8 mouse cellular contexts compared by ENCODE assay signal in the genomic region with DNA sequence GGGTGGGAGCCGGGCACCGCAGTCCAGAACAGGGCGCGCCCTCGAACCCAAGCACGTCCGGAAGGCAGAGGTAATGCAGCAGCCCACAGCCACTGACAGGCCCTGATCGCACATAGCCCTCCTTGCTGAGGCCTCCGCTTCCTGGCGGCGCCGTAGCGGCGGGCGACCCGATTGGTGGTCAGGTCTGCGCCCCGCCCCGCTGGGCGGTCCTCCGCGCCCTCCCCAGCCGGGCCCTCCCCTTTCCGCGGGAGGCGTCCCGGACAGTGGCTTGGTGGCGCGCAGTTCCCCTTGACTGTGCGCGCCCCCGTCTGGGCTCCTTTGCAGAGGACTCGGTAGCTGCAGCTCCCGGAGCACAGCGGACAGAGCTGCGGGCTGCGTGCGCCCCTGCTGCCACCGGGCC.
DNase-seq lines count a peak whose midpoint lies in the region; ATAC-seq and TF ChIP-seq lines count a peak whose summit lies in the region.
"Not testable (repeated sequence)": the region's sequence is repeated elsewhere in the genome, so short reads cannot be mapped to it uniquely, and the experiment has no call there.

No protein-coding gene starts in this region.

- peak; percentile 39 to 52 for DNase-seq in B cell, adult 2 months
- peak; percentile 28 to 42 for DNase-seq in cerebellum, postnatal 14 days
- DNase-seq in frontal cortex, postnatal 25 days (ENCODE audit: low spot score in 2 of 2): peak; percentile 24 to 30
- peak; percentile 80 for DNase-seq in heart, postnatal 4 days
- peak; percentile 79 to 87 for DNase-seq in kidney, postnatal 4 days
- peak; percentile 81 for DNase-seq in midbrain, postnatal 0 days (ENCODE audit: low spot score)
- peak; percentile 31 to 56 for DNase-seq in spleen, postnatal 36 days (ENCODE audit: low spot score in 2 of 2)

- ATAC-seq in limb, embryonic 15.5 days (ENCODE audit: insufficient number of reproducible peaks, low FRiP score, low TSS enrichment, low read depth); midbrain, postnatal 0 days (ENCODE audit: low FRiP score): not testable (repeated sequence)

- H3K4me1 ChIP-seq in limb, embryonic 15.5 days; midbrain, postnatal 0 days (ENCODE audit: insufficient read depth, low read length): not testable (repeated sequence)

- WGBS in limb, embryonic 15.5 days: 0% methylated on average over 31 of the region's 39 CpGs
- WGBS in midbrain, postnatal 0 days: 1% methylated on average over 12 of the region's 39 CpGs

- not testable (repeated sequence) for H3K36me3 ChIP-seq in limb, embryonic 15.5 days; midbrain, postnatal 0 days (ENCODE audit: insufficient read depth, low read length)

- TF ChIP-seq CTCF in midbrain, postnatal 0 days (IDR thresholded peaks at IDR 0.05): not testable (repeated sequence)

- not testable (repeated sequence) for H3K27ac ChIP-seq in limb, embryonic 15.5 days; midbrain, postnatal 0 days (ENCODE audit: low read depth, low read length)

- not testable (repeated sequence) for H3K27me3 ChIP-seq in limb, embryonic 15.5 days; midbrain, postnatal 0 days (ENCODE audit: insufficient read depth, low read length)

- H3K4me3 ChIP-seq in limb, embryonic 15.5 days: peak overlapping the region; percentile 41
- H3K4me3 ChIP-seq in midbrain, postnatal 0 days (ENCODE audit: low read depth, low read length): peak overlapping the region; percentile 28

- not testable (repeated sequence) for H3K4me2 ChIP-seq in limb, embryonic 15.5 days; midbrain, postnatal 0 days (ENCODE audit: low read depth, low read length, poor library complexity, severe bottlenecking)

- H3K9me3 ChIP-seq in limb, embryonic 15.5 days; midbrain, postnatal 0 days (ENCODE audit: low read length): not testable (repeated sequence)

- H3K9ac ChIP-seq in limb, embryonic 15.5 days; midbrain, postnatal 0 days (replicated peaks; ENCODE audit: low read length, poor library complexity, severe bottlenecking): not testable (repeated sequence)

Comparison
In these comparisons a context has a peak if more than half of its experiments do, and no peak if none do; other contexts are left out.
1. DNase-seq: peak in every context shown above with its lines; median percentile 83 in kidney, postnatal 4 days; 81 in midbrain, postnatal 0 days; 80 in heart, postnatal 4 days; 46 in B cell, adult 2 months; 44 in spleen, postnatal 36 days; 35 in cerebellum, postnatal 14 days; 27 in frontal cortex, postnatal 25 days.